Mouse (Mus musculus) heart, embryonic 16.5 days (tissue): ENCODE measurements around the gene Uqcc1. TPM values are rescaled to one million over a fixed set of nuclear protein-coding genes. Genes with fewer than 3 reads are reported as not detected.

Experiments used
- ATAC-seq: fragments of 200-750 bp; cut with Nextera tagmentation; replicated peaks from 2 replicates; pipeline ENCODE4 v1.8.0; 2017; ENCODE audit warnings: moderate number of reproducible peaks; ENCODE audit not compliant: insufficient read depth, low FRiP score; ENCODE audit errors: extremely low read depth
- H3K27ac ChIP-seq: fragments of 300-500 bp; sonication (generic); 2 replicates; pipeline ENCODE4 v1.5.1; 2014; ENCODE audit warnings: mild to moderate bottlenecking, low read length, control low read depth, moderate library complexity
- H3K27me3 ChIP-seq: fragments of 300-500 bp; sonication (generic); 2 replicates; pipeline ENCODE4 v1.6.1; 2014; ENCODE audit warnings: low read length, mixed read lengths; ENCODE audit not compliant: control insufficient read depth, insufficient read depth
- H3K36me3 ChIP-seq: fragments of 300-500 bp; sonication (generic); 2 replicates; pipeline ENCODE4 v1.6.1; 2014; ENCODE audit not compliant: control insufficient read depth, insufficient read depth
- H3K4me1 ChIP-seq: fragments of 300-500 bp; sonication (generic); 2 replicates; pipeline ENCODE4 v1.6.1; 2014; ENCODE audit warnings: low read length, mixed read lengths; ENCODE audit not compliant: control insufficient read depth, insufficient read depth
- H3K4me2 ChIP-seq: fragments of 300-500 bp; sonication (generic); 2 replicates; pipeline ENCODE4 v1.6.1; 2014; ENCODE audit warnings: low read depth, mild to moderate bottlenecking, control low read depth, low read length
- H3K4me3 ChIP-seq: fragments of 300-500 bp; sonication (generic); 2 replicates; pipeline ENCODE4 v1.5.1; 2014; ENCODE audit warnings: mild to moderate bottlenecking, control low read depth, low read length
- H3K9ac ChIP-seq: fragments of 300-500 bp; sonication (generic); 2 replicates; pipeline ENCODE4 v1.6.1; 2014; ENCODE audit warnings: low read length, control low read depth
- H3K9me3 ChIP-seq: fragments of 300-500 bp; sonication (generic); replicated peaks from 2 replicates; pipeline ENCODE4 v1.6.1; 2016; ENCODE audit warnings: low read length; ENCODE audit not compliant: control insufficient read depth
- WGBS: fragments of 180-500 bp; shearing (Covaris S2); extraction: QIAGEN DNeasy Blood & Tissue Kit; methylation state at CpG from one replicate; pipeline ENCODE4 v1.1.7; 2014; 5-methylcytosine and 5-hydroxymethylcytosine counted together
- polyA plus RNA-seq: library from polyadenylated mRNA; unstranded; fragments of >200 nt; fragmentation: Nextera tagmentation; extraction: Ambion mirVana; gene quantifications from 2 replicates; pipeline ENCODE4 v1.2.1, GENCODE M21; 2015

Uqcc1 gene
- polyA plus RNA-seq, 1 experiment from 2014 or later = 129 TPM

DNA sequence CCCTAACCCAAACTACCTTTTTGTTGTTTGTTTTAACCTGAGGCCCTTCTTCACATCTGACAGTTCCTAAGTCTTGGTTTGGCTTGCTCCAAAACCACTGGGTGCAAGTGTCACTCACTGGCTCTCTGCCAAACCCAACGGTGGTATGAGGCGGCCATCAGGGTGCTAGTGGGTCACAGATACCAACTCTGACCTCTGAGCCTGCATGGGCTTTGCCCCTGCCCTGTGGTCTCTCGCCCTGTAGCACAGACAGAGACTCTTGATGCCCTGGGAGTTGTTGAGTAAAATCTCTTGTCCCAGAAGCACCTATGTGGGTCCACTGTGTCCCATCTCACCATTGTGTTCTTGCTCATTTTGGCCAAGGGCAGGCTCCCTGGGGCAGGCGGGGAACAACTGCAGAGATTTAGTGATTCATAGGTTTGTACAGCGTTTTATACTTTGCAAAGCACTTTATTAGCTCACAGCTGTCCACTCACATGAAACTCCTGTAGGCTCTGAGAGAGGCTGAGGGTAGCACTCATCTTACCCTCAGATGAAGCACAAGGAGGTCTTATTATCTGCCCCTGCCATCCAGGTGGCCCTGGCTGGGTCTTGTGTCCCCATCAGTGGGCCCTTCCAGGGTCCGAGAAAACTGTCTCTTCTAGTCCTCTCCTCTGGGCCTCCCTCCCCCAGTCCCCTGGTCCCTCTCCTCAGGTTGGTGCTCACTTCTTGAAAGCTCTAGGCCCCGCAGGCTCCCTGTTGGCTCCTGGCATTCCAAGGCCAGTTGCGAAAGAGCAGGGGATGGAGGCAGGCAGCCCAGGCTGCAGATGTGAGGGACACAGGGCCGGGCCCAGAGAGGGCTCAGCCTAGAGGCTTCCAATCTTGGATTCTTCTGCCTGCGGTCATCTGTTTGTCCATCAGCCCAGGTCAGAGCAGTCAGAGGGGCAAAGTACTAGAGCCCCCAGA lies 112.5 kb downstream of the Uqcc1 start:
- no peak overlapping the region for H3K27ac ChIP-seq
- no peaks in the 10 kb centered on the region for H3K27me3 ChIP-seq
- H3K4me2 ChIP-seq = peak overlapping the region; percentile 72
- H3K4me3 ChIP-seq = no peak overlapping the region
- no peak for ATAC-seq
- peaks cover 11% of the 10 kb centered on the region for H3K4me1 ChIP-seq
- H3K36me3 ChIP-seq = peaks cover 23% of the 10 kb centered on the region
- no peak overlapping the region for H3K9ac ChIP-seq
- 73% methylated on average over 10 of the region's 10 CpGs for WGBS
- no peaks in the 10 kb centered on the region for H3K9me3 ChIP-seq

DNA sequence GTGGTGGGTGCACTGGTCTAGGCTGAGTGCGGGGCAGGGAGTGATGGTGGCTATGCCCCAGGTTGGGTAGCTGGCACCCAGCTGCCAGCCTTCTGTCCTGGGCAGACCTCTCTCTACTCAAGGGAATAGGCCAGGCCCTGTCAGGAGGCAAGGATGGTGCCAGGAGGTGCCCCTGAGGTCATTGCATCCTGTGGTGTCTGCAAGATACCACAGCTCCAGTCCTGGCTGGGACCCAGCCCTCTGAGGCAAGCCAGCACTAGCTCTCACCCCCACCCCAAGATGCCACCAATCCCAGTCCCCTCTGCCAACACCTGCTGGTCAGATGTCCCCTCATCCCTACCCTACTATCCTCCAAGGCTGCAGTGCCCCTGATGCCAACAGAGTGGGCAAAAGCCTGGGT lies 113.9 kb downstream of the Uqcc1 start:
- no peak overlapping the region for H3K4me2 ChIP-seq
- no peak overlapping the region for H3K27ac ChIP-seq
- H3K9ac ChIP-seq = no peak overlapping the region
- no peak for ATAC-seq
- peaks cover 11% of the 10 kb centered on the region for H3K4me1 ChIP-seq
- H3K4me3 ChIP-seq = no peak overlapping the region
- peaks cover 11% of the 10 kb centered on the region; the same call in 1 of the 2 replicates for H3K36me3 ChIP-seq
- no peaks in the 10 kb centered on the region for H3K9me3 ChIP-seq
- 94% methylated on average over 1 of the region's 1 CpGs for WGBS
- no peaks in the 10 kb centered on the region for H3K27me3 ChIP-seq

DNA sequence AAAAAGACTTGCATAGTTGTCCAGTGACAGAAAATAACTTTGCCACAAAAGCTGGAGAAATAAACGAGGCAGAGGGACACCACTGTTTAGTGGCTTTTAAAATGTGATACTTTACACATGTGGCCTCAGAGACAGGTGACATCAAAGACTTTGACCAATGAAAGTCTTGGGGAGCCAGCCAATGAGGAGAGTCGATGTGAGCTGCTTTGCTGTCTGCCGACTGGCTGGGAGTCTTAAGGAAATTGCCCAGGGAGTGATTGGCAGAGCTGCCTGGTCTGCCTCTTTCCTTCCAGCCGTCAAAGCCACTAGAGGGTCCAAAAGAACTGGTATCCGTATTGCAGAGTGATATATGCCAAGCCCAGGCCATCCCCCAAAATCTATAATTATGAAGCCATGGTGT lies 115.3 kb downstream of the Uqcc1 start:
- H3K4me3 ChIP-seq = no peak overlapping the region
- peaks cover 9% of the 10 kb centered on the region for H3K4me1 ChIP-seq
- no peaks in the 10 kb centered on the region for H3K27me3 ChIP-seq
- H3K27ac ChIP-seq = no peak overlapping the region
- no peaks in the 10 kb centered on the region; the same call in 1 of the 2 replicates for H3K36me3 ChIP-seq
- ATAC-seq = no peak
- H3K4me2 ChIP-seq = no peak overlapping the region
- H3K9me3 ChIP-seq = no peaks in the 10 kb centered on the region
- 30% methylated on average over 5 of the region's 5 CpGs for WGBS
- no peak overlapping the region for H3K9ac ChIP-seq

DNA sequence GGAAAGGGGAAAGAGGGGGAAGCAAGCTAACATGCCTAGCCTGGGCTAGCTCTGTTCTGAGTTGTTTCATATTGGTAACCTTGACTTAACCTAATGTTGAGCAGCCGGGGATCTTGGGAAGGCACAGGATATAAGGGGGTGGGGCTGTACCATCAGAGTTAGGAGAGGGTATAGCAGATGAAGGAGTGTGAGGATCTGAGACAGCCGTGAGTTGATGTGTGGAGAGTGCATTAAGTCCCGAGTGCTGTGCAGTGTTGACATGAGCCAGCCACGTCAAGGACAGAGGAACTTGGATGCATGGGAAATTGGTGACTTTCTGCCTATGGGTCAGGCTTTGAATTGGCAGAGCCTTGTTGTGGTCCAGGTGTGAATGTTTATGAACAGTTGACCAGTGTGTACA lies 117.5 kb downstream of the Uqcc1 start:
- ATAC-seq = no peak
- Histone ChIP-seq H3K4me3 (no peak overlapping the region), H3K36me3 (no peaks in the 10 kb centered on the region), H3K27ac (no peak overlapping the region), H3K4me1 (no peaks in the 10 kb centered on the region), H3K27me3 (no peaks in the 10 kb centered on the region), H3K4me2 (no peak overlapping the region), H3K9me3 (no peaks in the 10 kb centered on the region), H3K9ac (no peak overlapping the region)
- 55% methylated on average over 4 of the region's 4 CpGs for WGBS

DNA sequence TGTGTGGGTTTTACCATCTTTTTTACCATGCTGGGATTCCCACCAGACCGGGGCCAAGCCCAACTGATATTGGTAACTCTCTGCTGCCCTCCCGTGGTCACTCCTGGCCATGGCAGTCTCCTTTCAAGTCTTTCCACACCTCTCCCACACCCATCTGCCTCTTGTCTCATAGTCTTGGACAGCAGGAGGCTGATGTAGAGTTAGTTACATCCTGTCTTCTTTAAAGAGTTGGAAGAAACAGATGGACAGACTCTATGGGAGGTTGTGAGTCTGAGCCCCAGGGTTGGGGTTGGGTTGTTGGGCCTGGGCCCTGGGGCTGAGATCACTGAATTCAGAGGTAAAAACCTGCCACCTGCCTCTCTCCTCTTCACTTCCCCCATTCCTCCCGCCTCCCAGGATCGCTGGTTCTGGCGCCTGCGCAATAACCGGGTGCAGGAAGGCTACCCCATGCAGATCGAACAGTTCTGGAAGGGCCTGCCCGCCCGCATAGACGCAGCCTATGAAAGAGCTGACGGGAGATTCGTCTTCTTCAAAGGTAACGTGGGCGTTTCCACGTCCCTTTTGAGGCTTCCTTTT lies 118.2 kb downstream of the Uqcc1 start:
- Histone ChIP-seq H3K27me3 (no peaks in the 10 kb centered on the region), H3K9ac (no peak overlapping the region), H3K9me3 (no peaks in the 10 kb centered on the region), H3K36me3 (no peaks in the 10 kb centered on the region), H3K4me3 (no peak overlapping the region), H3K4me2 (no peak overlapping the region), H3K27ac (no peak overlapping the region), H3K4me1 (no peaks in the 10 kb centered on the region)
- WGBS = 36% methylated on average over 16 of the region's 16 CpGs
- no peak for ATAC-seq

DNA sequence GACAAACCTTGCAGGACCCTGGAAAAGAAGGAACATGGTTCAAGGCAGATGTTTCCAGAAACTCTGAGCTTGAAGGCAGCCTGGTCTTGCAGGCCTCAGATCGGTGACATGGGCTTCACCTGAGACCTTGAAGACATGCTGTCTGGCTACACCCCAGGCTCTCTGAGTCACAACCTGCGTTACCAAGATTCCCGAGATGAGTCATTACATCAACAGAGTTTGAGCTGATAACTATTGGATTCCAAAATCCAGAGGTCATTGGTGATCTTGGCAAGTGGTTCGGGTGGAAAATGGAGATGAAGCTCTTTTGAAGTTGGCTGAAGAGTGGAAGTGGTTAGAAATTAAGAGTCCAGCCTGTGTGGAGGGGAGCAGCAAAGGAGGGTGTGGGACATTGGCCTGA lies 120.5 kb downstream of the Uqcc1 start:
- no peak for ATAC-seq
- 59% methylated on average over 4 of the region's 4 CpGs for WGBS
- no peaks in the 10 kb centered on the region for H3K27me3 ChIP-seq

DNA sequence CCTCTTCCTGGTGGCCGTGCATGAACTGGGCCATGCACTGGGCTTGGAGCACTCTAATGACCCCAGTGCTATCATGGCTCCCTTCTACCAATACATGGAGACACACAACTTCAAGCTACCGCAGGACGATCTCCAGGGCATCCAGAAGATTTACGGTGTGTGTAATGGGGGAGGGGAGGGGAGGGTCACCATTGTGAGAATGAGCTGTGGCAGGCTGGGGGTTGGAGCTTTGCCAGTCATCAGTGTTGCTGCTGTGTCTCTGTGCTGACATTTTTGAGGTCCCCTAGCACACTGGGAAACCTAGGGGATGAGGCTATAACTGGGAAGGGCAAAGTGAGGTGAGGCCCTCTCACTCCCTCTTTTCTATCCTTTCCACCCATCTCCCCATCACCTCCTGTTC lies 122.7 kb downstream of the Uqcc1 start:
- Histone ChIP-seq H3K4me2 (no peak overlapping the region), H3K9me3 (no peaks in the 10 kb centered on the region), H3K27ac (no peak overlapping the region), H3K9ac (no peak overlapping the region), H3K4me1 (peaks cover 4% of the 10 kb centered on the region; the same call in 1 of the 2 replicates), H3K27me3 (no peaks in the 10 kb centered on the region), H3K4me3 (no peak overlapping the region), H3K36me3 (no peaks in the 10 kb centered on the region)
- WGBS = 84% methylated on average over 4 of the region's 4 CpGs
- no peak for ATAC-seq

More for the DNA sequence above, 120.5 kb downstream of the Uqcc1 start:
- no peaks in the 10 kb centered on the region for H3K9me3 ChIP-seq
- H3K4me2 ChIP-seq = no peak overlapping the region
- H3K4me3 ChIP-seq = no peak overlapping the region
- no peak overlapping the region for H3K27ac ChIP-seq
- H3K9ac ChIP-seq = no peak overlapping the region
- no peaks in the 10 kb centered on the region for H3K36me3 ChIP-seq
- peaks cover 4% of the 10 kb centered on the region; the same call in 1 of the 2 replicates for H3K4me1 ChIP-seq

DNA sequence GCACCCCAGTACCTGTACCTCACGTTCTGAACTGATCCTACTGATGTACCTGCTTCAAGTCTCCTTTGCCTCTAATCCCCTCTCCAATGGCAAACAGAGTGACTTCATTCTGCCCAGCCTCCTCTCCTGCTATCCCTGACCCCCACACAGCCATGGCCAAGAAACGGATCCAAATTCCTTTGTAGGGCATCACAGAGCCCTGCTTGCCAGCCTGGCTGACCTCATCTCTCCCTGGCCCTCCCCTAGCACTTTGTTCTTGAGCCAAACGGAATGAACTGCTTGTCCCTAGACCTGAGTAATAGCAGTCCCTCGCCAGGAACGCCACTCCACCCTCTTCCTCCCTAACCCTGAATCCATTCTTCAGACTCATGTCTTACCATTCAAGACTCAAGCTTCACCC lies 123.6 kb downstream of the Uqcc1 start:
- Histone ChIP-seq H3K9me3 (no peaks in the 10 kb centered on the region), H3K4me2 (no peak overlapping the region), H3K36me3 (no peaks in the 10 kb centered on the region), H3K9ac (no peak overlapping the region), H3K27ac (no peak overlapping the region), H3K4me3 (no peak overlapping the region), H3K27me3 (no peaks in the 10 kb centered on the region), H3K4me1 (peaks cover 4% of the 10 kb centered on the region; the same call in 1 of the 2 replicates)
- WGBS = 54% methylated on average over 5 of the region's 5 CpGs
- no peak for ATAC-seq

DNA sequence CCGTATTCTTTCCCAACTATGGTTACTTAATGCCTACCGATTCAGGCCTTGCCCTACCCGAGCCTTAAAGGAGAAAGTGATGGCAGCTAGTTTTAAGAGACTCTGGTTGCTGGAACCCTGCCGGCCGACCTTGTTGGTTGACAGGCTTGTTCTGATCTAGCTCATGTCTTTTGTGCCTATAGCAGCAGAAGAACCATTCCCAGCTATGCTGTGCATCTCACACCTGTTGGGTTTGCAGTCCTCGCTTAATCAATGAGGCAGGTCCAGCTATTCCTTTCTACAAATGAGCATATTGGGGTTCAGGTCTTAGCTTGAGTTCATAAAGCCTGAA lies 124.2 kb downstream of the Uqcc1 start:
- no peak for ATAC-seq
- Histone ChIP-seq H3K9me3 (no peaks in the 10 kb centered on the region), H3K4me1 (peaks cover 4% of the 10 kb centered on the region; the same call in 1 of the 2 replicates), H3K4me3 (no peak overlapping the region), H3K9ac (no peak overlapping the region), H3K27me3 (no peaks in the 10 kb centered on the region), H3K36me3 (no peaks in the 10 kb centered on the region), H3K4me2 (no peak overlapping the region), H3K27ac (no peak overlapping the region)
- WGBS = 70% methylated on average over 6 of the region's 6 CpGs
